Mouse (Mus musculus): ENCODE results near the gene Ldlr. TPM values are rescaled to one million over a fixed set of nuclear protein-coding genes. Genes with fewer than 3 reads are reported as not detected.
"Not testable (repeated sequence)": the region's sequence is repeated elsewhere in the genome, so short reads cannot be mapped to it uniquely, and the experiment has no call there.

Gene Ldlr
- polyA plus RNA-seq, 1 experiment from 2014 or later = 21.8 TPM

DNA sequence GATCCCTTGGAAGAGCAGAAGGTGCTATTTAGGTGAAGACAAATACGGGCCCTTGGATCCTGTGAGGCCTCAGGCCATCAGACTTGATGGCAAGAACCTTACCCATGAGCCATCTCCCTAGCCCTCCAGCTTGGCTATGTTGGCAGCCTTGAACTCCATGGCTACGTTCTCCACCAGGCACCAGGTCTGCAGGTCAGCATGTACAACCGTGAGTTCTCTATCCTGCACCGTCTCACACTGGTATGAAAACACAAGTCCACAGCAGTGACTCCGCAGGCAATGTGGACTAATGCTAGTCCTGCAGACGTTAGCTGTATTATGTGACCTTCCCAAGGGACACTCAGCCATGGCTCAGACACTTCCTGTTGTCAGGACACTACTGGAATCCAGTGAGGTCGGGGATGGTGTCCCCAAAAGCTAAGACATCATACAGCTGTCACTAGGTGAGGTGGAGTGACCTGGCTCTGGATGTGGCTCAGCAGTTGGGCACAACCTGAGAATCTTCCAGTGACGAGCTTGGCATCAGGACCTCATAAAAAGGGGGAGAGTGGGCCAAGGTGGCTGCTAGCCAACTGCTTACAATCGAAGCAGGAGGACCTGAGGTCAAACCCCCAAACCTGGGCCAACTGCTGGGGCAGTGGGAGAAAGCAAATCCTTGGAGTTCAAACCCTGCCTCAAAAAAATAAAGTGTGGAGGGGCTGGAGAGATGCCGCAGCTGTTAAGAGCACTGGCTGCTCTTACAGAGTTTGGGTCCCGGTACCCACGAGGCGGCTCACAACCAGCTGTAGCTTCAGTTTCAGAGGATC is 31.4 kb downstream of the Ldlr start:
- no peak for DNase-seq (ENCODE audit: low spot score)

DNA sequence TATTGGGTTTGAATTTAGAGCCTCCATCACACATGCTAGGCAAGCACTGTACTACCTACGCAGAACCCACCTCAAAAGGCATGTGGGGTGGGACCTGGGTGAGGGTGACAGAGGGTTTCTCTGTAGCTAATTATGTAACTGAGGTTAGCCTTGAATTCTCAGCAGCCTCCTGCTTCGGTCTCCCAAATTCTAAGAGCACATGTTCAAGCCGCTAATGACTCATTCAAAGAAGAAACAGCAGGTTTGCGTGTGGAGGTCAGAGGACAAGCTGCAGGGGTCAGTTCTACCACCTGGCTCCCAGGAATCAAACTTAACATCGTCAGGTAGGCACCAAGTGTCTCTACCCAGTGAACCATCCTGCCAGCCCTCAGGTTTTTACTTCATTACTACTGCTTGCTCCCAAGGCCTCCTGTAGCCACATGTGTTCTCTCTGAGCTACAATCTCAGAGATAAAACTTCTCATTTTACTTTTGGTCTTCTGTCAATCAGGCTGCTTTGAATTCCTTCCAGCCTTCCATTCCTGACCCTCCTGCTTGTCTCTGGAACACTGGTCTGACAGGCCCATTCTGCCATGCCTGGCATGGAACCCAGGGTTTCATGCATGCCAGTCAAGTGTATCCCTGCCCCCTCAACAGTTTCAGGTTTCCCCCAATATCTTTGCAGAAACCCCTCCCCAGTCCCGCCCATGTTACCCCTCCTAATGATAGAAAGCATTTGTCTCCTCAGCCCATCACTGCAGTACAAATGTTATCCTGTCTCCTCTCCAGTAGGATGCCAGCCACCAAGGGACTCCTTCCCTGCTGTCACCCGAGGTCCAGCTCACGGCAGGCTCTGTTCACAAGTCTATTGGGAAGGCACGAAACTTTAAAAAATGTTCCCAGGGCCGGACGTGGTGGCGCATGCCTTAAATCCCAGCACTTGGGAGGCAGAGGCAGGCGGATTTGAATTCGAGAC is 35.6 kb downstream of the Ldlr start:
- DNase-seq (ENCODE audit: low spot score) = no peak

DNA sequence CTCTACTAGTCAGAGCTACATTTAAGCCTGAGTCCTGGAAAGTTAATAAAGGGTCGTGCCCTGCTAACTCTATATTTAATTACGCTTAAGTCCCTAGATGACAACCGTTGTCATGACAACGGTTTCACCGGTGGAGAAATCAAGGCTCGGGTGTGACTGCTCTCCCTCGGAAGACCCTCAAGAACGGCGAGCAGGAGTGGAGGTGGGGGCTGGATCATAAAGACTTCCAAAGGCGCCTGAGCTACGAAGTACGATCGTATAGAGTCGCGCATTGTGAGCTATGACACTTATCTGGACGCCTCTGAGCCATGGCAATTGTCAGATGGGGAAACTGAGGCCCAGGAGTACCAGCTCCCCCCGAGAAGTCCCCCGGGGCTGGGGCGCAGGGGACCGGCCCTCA is 36.4 kb downstream of the Ldlr start:
- DNase-seq (ENCODE audit: low spot score) = peak; percentile 13

DNA sequence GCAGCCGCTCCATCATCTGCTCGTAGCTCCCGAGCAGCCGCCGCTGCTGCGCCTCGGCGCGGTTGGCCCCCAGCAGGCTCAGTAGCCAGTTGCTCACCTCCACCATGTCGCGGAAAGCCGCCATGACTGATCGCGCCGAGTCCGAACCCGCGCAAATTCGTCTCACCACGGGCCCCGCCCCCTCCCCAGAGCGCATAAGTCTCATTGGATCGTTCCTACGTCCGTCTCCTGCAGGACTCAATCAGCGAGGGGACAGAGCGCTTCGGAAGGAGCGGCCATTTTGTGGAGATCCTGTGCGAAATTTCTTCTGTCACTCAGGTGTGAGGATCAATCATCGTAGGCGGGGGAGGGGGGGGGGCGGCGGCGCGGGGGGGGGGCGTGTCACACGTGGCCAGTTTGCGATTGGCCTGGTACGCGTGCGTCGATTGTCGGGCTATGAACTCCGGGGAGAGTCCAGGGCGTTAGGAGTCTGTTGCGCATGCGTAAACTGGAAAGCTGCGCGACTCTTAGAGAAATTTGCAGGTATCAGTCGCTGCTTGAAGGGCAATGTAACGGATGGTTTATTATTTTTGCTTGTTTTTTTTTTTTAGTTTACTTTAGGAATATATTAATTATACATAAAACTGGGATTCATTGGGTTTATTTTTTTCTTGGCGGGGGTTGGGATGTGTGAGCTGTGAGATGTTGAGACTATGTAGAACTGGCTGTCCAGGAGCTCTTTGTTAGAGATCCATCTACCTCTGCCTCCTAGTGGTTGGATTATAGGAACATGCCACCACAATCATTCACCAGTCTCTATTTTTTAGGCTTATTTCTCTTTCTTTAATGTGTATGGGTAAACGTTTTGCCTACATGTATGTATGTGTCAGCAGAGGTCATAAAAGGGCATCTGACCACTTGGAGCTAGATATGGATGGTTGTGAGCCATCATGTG is 37.1 kb downstream of the Ldlr start, which contains the start of gene Spc24:
Gene Spc24 (minus strand): TSS at position 149 of the 934 bp plus-strand sequence.
- DNase-seq (ENCODE audit: low spot score) = peak; percentile 98

DNA sequence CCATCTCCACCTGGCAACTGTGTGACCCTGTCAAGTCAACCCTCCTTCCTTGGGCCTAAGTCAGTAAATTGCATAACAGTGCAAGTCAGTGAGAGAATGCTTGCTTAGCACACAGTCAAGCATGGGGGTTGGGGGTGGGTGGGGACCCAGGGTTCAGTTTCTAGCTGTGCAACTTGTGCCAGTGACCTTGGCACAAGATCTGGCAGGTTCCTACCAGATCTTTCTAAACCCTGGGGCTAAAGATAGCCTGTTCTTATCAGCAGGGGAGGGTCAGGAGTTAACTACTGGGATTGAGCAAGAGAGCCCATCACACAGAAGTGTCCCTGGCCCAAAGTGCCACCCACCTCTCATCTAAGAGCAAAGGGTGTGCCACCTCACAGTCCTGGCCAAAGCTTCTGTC is 38.9 kb downstream of the Ldlr start:
- DNase-seq (ENCODE audit: low spot score) = no peak

DNA sequence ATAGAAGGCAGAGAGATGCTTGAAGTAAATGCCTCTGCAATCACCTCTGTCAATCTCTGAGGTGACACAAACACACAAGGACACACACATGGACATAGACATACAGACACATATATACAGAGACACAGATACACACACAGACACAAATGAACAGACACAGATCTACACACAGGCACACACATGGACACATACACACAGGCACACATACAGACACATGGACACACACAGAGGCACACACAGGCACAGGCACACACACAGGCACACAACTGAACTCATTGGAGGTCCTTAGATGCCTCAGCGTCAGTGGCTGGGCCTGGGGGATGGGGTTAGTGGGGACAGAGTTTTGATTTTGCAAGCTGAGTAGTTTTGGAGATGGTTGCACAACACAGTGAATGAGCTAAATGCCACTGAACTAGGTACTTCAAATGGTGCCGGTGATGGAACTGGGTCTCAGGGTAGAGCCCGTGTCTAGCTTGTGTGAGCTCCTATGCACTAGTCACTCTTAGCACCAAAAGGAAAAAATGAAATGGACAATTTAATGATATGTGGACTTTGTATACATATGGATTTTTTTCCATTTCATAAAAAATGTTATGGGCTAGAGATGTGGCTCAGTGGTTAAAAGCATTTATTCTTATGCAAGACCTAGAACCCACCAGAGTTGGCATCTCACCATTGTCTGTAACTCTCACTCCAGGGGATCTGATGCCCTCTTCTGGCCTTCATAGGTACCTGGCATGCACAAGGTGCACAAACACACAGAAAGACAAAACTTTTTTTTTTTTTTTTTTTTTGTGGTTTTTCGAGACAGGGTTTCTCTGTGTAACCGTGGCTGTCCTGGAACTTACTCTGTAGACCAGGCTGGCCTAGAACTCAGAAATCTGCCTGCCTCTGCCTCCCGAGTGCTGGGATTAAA is 41.1 kb downstream of the Ldlr start:
- DNase-seq (ENCODE audit: low spot score) = no peak

DNA sequence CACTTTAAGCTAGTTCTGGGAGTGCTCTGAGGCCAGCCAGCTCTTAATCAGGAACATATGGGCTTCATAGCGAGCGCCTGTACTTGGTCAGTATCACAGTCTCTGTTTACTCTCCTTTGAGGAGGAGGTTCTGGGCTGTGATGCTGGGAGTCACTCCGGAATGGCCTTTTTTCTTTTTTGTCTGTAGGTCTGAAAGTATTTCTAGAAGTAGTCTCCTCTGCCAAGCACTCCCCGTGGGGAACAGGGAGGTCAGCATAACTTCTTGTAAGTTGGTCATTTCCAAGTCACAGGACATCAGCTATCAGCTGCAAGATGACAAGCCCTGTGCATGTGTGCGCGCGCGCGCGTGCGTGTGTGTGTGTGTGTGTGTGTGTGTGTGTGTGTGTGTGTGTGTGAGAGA is 44.6 kb downstream of the Ldlr start:
- no peak for DNase-seq (ENCODE audit: low spot score)

DNA sequence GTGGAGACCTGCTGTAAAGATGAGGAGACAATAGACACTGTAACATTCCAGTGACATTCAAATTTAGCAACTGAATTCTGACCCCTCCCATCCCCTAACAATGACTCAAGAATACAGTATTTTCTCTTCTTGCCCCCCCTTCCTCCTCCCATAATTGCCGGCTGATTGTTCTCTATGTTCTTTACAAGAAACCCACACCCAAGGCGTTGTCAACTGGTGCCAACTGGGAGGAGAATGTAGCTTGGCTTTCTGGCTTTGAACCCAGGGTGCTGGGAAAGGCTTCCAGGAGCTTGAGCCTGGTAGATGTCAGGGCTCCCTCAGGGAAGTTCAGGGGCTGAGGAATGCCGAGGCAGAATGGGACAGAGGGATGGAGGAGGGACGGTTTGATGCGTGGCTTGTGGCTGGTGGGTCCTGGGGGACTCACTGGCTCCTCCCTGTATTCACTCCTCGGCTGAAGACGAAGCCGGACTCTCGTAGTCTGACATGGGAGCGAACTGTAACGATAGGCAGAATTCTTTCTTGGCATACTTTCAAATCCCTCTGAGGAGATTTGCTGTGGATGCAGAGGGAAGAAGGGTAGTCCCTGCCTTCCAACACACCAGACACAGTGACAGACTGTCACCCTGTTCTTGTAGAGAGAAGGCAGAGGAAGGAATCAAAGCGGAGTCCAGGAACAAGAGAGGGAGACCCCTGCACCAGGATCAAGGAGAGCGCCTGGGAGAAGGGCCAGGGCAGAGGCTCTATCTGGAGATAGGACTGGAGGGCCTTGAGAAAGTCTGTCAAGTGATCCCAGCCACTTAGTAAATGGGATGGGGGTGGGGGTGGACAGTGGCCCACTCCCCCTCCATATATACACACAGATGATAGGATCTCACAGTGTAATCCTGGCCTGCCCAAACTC is 45.5 kb downstream of the Ldlr start:
- no peak for DNase-seq (ENCODE audit: low spot score)

DNA sequence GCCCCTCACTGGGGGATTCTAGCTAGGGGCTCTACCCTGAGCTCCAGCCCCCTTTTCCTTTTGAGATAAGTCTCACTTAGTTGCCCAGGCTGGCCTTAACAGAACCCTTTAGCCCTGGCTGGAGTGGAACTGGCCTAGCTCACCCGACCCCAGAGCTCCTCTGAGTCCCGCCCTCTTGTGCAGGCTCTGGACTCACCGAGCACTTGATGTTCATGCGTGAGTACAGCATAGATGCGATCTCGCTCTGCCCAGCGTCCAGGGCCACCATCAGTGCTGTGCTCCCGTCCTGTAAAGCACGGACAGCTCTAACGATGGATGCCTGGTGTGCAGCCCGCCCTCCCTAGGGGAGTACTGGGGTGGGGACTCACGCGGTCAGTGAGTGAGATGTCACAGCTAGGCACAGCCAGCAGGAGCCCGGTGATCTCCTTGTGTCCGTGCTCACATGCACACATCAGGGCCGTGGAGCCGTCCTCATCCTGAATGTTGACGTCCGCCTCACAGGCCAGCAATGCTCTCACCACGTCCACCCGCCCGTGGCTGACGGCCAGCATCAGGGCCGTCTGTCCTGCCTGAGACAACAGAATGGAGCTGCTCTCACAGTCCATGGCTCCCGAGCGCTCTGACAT is 46.4 kb downstream of the Ldlr start:
- DNase-seq (ENCODE audit: low spot score) = no peak

DNA sequence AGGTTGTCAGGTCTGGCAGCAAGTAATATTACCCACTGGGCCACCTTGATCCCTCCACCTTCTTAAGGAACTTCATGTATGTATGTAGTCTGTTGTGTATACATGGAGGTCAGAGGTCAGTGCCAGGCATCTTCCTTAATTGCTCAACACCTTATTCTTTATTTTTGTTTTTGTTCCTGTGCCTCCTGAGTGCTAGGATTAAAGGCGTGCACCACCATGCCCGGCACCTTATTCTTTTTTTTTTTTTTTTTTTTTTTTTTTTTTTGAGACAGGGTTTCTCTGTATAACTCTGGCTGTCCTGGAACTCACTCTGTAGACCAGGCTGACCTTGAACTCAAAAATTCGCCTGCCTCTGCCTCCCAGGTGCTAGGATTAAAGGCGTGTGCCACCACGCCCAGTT is 50.1 kb downstream of the Ldlr start:
- DNase-seq (ENCODE audit: low spot score) = not testable (repeated sequence)

DNA sequence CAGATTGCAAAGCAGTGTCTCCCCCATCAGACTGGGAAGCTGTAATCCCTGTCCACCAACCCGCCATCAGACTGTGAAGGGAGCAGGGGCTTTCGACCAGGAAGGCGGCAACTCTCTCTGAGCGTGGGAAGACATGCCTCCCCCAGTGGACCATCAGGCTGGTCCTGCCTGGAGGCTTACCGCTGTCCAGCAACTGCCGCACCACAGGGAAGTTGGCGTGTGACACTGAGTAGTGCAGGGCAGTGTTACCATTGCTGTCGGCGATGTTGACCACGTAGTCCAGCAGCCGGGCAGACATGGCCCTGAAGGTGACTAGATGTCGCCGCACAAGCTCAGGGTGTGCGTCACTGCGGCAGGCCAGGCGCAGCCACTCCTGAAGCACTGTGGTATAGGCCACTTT is 51.1 kb downstream of the Ldlr start:
- no peak for DNase-seq (ENCODE audit: low spot score)

DNA sequence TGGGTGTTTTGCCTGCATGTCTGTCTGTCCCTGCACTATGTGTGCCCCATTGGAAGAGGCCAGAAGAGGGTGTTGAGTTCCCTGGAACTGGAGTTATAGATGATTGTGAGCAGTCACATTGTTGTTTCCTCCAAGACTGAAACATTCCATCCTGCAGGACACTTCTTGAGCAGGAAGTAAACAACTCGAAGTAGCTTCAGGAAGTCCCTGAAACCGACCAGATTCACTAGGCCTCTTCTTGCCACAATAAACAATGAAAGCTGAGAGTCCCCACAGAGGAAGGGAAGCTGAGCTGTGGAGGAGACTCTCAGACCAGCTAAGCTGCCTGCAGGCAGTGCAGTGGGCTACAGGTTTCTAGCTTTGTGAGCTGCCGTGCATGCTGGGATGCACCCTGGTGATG is 54.4 kb downstream of the Ldlr start:
- no peak for DNase-seq (ENCODE audit: low spot score)

DNA sequence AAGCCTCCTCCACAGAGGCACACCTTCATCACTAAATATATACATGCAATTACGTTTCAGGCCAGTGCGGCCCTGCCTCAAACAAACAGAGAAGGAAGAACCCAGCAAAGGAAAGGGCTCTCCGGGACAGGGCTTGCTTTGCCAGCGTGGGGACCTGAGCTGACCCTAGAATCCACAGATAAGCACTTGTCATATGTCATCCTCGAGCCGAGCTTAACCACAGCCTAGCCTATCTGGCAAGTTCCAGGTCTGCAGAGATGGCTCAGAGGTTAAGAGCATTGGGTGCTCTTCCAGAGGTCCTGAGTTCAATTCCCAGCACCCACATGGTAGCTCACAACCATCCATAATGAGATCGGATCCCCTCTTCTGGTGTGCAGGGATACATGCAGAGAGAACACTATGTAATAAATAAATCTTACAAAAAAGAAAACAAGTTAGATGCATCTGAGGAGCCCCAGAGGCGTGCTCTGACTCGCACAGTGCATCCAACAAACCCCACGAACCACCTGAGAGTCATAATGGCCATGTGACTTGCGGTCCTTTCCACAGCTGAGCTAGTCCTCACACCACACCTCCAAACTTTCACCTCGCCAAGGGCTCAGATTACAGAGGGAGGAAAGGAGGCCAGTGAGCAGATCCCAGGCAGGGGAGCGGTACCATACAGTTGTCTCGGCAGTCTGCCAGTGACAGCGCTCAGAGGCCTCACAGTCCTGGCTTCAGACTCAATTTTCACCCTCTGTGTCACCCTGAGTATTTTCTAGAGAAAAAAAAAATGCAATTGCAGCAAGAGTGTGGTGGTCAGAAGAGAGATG is 58.6 kb downstream of the Ldlr start:
- DNase-seq (ENCODE audit: low spot score) = no peak

DNA sequence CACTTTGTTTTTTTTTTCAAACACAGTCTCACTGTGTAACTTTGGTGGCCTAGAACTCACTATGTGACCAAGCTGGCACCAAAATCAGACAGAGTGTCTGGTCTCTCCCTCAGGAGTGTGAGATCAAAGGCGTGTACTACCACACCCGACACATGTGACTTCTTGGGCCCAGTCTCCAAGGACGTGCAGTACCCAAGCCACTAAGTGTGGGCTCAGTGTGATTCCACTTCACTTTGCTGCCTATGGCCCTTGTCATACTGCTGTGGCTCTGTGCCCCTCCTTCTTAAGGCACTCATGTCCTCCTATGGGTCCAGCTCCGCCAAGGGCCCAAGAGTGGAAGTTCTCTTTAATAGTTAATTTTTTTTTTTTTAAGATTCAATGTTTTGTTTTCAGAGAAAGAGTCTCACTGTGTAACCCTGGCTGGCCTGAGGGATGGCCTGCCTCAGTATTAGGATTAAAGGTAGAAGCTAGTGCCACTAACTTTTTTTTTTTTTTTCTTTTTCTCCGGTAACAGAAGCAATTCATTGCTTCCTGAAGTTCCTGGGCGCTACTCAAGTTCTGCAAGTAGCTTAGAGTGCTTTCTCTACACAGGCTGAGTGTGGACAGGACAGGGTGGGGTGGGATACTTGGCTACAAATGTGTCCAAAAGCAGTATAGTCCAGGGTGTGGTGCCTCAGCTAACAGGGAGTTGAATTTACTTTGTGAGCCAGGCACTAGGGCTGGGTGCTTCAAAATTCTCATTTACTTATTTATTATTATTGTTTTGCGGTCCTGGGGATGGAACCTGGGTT is 61.4 kb downstream of the Ldlr start:
- DNase-seq (ENCODE audit: low spot score) = no peak

DNA sequence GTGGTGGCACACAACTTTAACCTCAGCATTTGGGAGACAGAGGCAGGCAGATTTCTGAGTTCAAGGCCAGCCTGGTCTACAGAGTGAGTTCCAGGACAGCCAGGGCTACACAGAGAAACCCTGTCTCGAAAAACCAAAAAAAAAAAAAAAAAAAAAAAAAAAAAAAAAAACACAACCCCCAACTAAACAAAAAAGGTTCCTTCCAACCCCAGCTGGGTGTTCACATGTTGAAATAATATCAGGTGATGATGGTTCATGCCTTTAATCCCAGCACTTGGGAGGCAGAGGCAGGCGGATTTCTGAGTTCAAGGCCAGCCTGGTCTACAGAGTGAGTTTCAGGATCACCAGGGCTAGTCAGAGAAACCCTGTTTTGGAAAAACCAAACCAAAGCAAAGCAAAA is 63.0 kb downstream of the Ldlr start:
- not testable (repeated sequence) for DNase-seq (ENCODE audit: low spot score)

DNA sequence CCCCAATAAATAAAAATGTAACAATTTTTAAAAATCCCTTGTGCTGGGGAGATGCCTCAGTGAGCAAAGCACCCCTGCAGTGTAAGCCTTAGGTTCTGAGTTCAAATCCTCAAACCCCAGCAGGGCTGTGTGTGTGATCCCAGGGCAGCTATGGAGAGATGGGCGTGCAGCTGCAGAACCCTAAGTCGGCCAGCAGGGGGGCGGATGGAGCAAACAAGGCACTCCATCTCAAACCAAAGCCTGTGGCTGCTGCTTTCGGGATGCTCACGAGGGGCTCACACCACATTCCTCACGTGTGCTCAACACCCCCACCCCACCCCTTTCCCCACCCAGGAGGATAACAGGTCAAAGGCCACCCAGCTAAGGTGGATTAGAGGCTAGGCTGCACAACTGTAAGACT is 63.6 kb downstream of the Ldlr start:
- peak; percentile 52 for DNase-seq (ENCODE audit: low spot score)

DNA sequence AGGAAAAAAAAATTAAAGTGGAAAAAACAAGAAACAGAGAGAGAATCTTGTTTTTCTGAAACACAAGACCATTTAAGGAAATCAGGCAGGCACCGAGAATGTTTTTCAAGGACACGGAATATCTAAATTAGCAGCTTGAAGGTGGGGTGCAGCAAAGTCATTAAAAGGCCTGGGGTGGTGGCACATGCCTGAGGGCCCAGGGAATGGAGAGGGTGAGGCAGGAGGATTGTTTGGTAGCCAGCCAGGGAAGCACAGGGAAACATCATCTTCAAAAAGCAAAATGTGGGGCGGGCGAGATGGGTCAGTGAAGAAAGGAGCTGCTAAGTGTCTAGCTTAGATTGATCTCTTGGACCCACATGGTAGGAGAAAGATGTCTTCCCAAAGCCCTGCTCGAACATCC is 64.4 kb downstream of the Ldlr start:
- no peak for DNase-seq (ENCODE audit: low spot score)
